ENCODE assay signal across 12 mouse cellular contexts in the genomic region with DNA sequence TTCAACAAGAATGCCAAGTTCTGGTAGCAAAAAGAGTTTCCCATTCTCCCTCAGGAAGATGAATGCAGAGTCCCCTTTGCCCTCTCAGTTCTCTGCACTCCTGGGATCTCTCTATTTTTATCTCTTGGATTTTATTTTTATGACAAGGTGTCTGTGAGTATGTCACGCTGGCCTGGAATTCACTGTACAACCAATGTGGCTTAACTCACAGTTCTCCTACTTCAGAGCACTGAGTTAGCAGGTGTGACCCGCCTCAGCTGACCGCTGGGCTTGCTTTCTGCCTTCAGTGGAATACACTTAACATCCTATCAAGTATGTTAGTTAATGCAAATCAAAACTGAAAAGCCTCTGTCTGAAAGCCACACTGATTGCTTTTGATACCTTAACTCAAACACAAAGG.
"Had no signal": no experiment of that assay in that cellular context is flagged by ENCODE, and none has a peak within 500 bp of the region (broad histone marks: within the 10 kb centered on the region; RNA-seq: fewer than 3 reads in every experiment).

No protein-coding gene starts in this region.

- H3K27me3 ChIP-seq: kidney, embryonic 15.5 days; limb, embryonic 15.5 days; liver, embryonic 13.5 days; midbrain, embryonic 12.5 days; stomach, embryonic 15.5 days had no signal

- H3K27ac ChIP-seq: kidney, embryonic 15.5 days; left cerebral cortex, adult 2 months; limb, embryonic 15.5 days; liver, embryonic 13.5 days; macrophage; midbrain, embryonic 12.5 days; stomach, embryonic 15.5 days had no signal

- H3K9ac ChIP-seq: kidney, embryonic 15.5 days; limb, embryonic 15.5 days; liver, embryonic 13.5 days; liver, postnatal 0 days; midbrain, embryonic 12.5 days; stomach, embryonic 15.5 days had no signal

- DNase-seq: kidney, postnatal 14 days; liver, embryonic 13.5 days; liver, postnatal 0 days; right cerebral cortex, postnatal 14 days; thymus, postnatal 36 days had no signal

- H3K4me2 ChIP-seq: kidney, embryonic 15.5 days; limb, embryonic 15.5 days; liver, embryonic 13.5 days; midbrain, embryonic 12.5 days; stomach, embryonic 15.5 days had no signal

- H3K4me3 ChIP-seq: kidney, embryonic 15.5 days; left cerebral cortex, adult 2 months; limb, embryonic 15.5 days; liver, embryonic 13.5 days; megakaryocyte, embryonic 14.5 days; midbrain, embryonic 12.5 days; stomach, embryonic 15.5 days had no signal

- ATAC-seq: liver, postnatal 0 days had no signal

- H3K36me3 ChIP-seq: kidney, embryonic 15.5 days; limb, embryonic 15.5 days; liver, embryonic 13.5 days; midbrain, embryonic 12.5 days; stomach, embryonic 15.5 days had no signal

- H3K4me1 ChIP-seq: kidney, embryonic 15.5 days; limb, embryonic 15.5 days; liver, embryonic 13.5 days; midbrain, embryonic 12.5 days; stomach, embryonic 15.5 days had no signal

- H3K9me3 ChIP-seq: kidney, embryonic 15.5 days; limb, embryonic 15.5 days; liver, embryonic 13.5 days; megakaryocyte, embryonic 14.5 days; midbrain, embryonic 12.5 days; stomach, embryonic 15.5 days had no signal
